Mouse (Mus musculus) frontal cortex, postnatal 36 days (tissue): ENCODE measurements at regions not wholly inside any gene's neighbourhood (a gene's known extent, or its start where the extent isn't known, plus 50 kb on each side); places are given as distances from the start of the nearest gene placed in this dataset.

Experiments used
- DNase-seq, 2 experiments: peaks; one replicate each; pipeline ENCODE4 v3.0.0; 2022; ENCODE audit warnings: low spot score in 2 of 2

DNA sequence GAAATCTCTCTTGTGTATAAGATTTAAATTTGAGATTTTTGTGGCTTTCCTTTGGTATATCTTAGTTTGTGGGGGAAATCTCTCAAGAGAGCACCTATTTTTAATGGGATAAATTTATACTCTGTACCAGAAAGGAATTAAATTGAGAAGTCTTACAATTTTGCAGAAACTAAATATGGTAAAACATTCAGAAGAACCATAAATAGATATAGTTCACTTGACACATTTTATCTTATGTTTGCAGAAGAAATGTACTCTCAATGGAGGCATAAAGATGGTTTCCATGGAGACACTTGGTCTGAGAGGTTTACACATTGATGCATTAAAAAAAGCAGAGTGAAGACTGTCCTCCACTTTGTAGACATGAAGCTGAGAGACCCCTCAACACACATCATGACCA lies 86.9 kb downstream of the Ndufa10 start:
- no peak for DNase-seq

DNA sequence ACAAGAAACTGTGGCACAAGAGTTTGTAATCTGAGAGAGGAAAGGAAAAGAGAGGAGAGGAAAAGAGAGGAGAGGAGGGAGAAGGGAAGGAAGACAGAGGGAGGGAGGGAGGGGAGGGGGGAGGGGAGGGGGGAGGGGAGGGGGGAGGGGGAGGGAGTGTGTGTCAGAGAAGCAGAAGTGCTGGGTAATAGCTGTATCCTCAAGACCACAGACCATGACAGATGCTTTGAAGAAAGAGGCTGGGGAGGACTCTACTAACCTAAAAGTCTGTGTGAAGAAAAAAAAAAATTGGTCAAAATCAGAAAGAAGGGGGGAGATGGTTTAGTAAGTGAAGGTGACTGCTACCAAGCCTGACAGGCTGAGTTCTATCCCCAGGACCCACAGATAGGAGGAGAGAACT lies 88.7 kb downstream of the Ndufa10 start:
- DNase-seq, result no peak

DNA sequence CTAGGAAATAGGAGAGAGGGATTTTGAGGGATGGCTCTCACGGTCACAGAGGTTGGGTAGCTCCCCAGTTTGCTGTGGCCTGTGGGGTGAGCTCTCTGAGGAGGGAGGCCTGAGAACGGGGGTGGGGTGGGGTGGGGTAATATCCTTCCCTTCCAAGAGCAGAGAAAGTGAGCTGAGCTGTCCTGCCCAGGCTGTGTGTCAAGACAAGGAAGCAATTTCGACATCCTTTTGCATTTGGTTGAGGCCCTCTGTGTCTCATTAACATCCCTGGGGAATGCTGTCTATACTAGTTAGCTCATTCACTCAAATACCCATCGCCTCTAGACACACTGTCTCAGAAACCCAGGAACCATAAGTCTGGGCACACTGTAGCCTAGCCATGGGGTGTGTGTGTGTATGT lies 89.9 kb downstream of the Ndufa10 start:
- no peak for DNase-seq

DNA sequence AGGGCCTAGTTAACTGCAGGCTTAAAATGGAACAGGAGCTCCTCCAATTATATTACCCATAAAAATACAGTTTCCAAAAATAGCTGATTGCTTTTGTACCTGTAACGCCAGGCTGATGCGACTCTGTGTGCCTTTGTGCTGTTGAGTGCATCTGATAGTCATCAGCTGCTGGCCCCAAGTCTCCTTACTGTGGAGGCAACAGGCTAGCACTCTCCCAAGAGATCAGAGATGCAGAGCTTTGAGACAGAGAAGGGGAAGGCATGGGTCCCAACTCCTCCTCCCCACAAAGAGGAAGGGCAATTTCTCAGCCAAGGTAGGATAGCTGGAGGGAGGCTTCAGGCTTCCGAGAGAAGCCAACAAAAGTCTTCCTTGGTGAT lies 94.2 kb downstream of the Ndufa10 start:
- DNase-seq, result no peak

DNA sequence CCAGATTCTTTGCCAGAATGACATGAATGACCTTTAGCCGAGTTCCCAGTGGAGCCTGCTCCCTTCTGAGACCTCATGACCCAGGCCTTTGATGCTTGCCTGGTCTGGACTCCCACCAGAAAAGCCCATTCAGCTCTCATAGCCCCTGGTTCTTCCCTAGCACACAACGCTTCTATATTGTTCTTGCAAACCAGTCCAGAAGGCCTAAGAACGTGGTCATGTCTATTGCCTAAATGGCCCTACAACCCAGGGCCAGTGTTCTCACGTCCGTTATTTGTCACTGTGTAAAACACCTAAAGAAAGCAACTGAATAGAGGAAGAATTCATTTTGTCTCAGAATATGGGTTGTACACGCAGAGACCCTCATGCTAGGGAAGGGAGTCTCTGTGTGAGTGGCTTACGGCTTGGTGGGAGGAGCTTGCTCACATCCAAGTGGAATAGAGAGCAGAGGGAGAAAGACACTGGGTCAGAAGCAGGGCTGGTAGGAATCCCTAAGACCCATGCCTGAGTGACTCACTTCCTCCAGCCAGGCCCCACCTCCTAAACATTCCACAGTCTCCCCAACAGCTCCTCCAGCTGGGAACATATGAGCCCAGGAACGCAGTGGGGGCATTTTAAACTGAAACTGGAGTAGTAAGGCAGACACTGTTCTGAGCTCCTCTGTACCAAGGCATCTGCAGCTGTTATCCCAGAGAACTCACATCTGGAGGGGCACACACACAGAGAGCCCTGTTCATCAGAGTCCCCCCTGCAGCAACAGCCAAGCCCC lies 94.7 kb downstream of the Ndufa10 start:
- peak in 1 of 2 experiments; percentile 26 for DNase-seq

DNA sequence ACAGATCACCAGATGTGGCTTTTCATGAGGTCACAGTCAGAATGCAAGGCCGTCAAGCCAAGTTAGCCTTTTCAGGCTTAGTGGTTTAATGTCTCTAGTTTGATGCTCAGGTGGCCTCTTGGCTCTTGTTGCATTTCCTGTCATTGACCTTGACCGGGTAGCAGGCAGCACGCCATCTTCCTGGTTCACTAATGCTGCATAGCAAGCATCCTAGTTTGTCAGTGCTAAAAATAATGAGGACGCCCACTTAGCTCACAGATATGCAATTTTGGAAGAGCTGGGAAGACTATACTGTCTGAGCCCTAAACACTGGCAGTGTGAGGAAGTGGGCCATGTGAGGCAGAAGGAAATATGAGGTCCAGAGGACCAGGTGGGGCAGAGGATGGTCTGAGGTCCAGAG lies 97.2 kb downstream of the Ndufa10 start:
- DNase-seq, result peak in 1 of 2 experiments; percentile 75

DNA sequence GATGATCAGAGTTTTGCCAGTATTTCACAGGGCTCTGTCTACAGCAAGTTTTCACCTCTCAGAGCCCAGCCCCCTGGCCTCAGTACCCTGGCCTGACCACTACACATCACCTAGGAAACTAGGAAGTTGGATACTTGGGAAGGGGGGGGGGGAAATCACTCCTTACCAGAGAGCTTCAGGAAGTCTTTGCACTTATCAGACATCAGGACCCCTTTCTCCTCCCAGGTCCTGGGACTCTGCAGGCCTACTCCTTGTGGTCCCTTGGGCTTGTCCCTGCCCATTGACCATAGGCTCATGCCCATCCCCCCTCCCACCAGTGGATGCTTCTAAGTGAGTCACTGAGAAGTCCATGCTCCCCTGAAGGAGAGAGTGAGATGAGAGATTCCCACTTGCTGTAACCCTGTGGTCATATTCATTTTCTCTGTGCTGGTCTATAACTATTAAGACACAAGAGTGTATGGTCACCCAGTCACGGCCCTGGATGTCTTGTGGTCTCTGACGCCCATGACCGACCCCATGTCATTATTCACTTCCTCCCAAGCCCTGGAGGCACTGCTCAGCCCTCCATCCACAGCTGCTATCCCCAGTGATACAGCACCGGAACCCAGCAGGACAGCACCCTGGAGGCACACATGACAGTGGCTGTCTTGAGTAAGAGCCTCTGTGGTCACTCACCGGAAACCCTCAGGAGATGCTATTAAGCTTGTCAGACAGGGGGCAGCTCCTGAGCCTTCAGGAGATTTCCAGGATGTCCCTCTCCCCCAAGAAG lies 101.3 kb downstream of the Ndufa10 start:
- DNase-seq, result no peak

DNA sequence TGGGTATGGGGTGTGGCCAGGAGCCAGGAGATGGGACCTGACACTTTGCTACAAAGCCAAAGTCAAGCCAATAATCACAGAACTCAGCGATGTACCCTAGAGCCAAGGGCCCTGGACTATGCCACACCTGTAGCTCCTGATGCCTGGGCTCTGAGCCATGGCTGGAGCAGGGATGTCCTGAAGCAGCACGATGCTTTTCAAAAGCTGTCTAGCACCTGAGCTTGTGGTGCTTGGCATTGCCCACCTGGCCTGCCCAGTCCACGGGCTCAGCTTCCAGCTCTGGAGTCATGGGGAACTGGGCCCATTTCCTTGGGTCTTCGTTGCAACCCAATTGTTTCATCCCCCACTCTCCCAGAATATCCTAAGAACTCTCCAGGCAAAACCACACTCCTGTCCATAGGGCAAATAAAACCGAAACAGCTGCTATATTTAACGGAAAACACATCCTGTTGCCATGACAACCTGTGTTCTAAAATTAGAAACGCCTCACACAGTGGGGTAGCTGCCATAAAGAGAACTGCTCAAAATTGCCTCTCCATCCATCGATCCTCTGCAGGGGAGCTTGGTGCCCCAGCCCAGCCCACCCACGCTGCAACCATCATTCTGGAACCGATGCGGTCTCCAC lies 102.2 kb downstream of the Ndufa10 start:
- peak in 1 of 2 experiments; percentile 84 for DNase-seq

DNA sequence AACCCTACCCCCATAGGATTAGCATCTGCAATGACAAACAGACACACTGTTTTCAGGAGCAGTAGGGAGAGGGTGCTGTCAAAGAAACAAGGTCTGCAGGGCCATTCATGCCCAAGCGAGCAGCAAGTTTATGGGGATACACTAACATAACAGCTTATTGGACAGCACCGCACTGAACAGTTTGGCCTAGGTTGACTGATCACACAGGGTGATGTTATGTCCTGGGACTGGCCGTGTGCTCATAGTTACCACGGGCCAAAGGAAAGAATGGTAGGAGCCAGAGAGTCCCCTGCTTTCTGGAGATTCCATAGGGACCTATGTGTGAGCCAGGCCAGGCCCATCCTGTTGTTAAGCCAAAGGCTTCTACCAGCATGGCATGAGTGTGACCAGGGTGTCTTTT lies 102.8 kb downstream of the Ndufa10 start:
- DNase-seq, result no peak

DNA sequence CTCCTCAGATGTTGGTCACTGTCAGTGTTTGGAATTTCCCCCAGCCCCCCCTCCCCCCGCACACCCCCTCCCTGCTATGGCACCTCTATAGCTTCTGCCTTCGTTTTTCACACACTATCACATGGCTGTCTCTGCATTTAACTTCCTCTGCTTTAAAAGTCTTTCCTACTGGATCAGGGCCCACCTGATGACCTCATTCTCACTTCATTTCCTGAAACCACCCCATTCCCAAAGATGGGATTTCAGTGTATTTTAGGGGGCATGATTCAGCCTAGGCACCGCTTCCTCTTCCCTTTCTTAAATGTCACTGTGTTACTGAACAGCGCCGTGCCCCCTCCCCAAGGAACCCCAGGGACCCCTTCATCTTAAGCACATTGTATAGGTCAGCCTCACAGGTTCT lies 103.7 kb downstream of the Ndufa10 start:
- peak in 1 of 2 experiments; percentile 64 for DNase-seq

DNA sequence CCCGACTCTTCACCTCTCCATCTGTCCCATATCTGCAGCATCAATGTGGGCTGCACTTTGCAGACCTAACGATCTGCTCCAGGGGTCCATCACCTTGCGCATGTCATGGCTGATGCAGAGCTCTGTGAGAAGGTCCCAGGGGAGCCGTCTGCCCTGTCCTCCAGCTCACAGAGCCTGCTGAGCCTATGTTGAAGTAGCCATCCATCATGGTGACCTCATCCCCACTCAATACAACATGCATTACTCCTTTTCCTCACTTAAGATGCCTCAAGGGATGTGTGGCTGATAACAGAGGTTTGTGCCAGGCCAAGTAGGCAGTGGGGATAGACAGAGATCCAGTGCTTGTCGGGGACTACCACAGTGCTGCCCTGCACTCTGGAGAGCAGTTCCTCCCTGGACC lies 107.4 kb downstream of the Ndufa10 start:
- DNase-seq, result no peak

DNA sequence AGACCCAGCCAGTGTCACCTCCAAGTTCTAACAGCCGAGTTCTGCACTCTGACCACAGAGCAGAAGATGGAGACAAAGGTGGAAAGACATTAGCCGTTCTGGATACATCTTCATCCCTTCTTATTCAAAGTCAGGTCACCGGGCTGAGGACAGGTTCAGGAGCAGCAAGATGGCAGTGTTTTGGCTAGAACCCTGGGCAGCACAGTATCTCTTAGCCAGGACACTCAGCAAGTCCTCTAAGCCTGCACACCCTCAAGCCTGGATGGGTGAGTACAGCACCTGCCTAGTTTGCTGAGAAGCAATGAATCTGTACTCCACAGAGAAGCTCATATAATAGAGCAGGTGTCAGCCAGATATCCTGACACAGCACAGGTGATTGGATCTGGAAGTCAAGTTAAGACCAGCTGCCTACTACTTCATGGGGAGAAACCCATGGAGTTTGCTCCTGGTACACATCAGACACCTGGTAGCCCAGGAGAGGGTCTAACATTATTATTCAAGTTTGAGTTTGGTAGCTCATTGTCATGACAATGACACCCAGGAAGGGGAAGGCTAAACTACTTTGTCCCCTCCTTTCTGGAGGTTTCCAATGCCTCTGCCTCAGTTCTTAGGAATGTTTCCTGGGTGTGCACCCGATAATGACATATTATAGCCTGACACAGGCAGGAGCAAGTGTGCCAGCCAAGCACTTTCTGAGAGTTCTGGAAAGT lies 108.1 kb downstream of the Ndufa10 start:
- no peak for DNase-seq

DNA sequence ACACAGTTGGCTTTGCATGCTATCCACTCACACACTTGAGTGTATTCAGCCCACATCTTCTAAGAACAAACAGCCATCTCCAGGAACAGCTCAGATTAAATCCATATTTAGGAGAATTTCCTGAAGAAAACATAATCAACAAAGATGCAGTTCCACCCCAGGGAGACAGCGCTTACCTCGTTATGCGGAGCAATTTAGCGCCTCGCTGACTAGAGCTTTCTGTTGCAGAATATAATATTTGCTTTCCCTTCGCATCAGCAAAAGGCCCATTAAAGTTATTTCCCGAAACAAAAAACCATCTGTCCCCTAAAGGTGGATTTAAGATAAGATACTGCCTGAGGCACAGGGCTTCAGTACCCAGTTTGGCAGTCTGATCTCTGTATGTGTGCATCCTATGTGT lies 112.0 kb downstream of the Ndufa10 start:
- no peak for DNase-seq

DNA sequence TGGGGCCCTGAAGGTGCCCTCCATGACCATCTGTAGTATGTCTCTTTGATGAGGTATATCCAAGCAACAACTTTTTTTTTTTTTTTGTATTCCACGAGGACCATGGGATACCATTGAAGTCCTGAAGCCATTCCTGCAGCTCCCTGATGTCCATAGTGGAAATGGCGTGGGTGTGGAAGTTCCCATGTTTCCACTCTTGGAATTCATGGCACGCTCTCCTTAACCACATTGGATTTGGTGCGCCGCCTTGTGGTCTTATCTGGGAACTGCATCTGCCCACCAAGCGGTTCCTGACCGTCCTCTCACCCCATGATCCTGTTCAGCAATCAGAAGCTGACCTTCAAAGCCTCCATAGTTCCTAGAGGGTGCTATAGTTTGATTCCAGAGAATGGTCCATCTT lies 113.4 kb downstream of the Ndufa10 start:
- DNase-seq, result peak; percentile 64 to 75

DNA sequence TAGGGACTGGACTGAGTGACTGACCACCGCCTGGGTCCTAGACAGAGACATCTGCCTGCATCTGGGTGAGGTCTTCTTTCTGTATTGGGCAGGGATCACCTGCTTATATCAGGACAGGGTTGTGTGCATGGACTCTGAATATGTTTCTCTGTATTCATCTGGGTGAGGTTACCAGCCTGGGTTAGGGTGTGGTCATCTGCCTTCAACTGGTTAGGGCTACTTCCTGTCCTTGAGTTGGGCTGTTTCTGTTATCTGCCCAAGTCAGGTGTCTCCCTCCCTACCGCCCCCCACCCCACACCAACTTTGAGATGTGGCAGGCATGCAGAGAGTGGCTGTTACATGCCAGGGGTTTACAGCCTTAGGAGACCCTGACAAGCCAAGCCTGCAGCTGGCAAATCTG lies 114.2 kb downstream of the Ndufa10 start:
- no peak for DNase-seq

DNA sequence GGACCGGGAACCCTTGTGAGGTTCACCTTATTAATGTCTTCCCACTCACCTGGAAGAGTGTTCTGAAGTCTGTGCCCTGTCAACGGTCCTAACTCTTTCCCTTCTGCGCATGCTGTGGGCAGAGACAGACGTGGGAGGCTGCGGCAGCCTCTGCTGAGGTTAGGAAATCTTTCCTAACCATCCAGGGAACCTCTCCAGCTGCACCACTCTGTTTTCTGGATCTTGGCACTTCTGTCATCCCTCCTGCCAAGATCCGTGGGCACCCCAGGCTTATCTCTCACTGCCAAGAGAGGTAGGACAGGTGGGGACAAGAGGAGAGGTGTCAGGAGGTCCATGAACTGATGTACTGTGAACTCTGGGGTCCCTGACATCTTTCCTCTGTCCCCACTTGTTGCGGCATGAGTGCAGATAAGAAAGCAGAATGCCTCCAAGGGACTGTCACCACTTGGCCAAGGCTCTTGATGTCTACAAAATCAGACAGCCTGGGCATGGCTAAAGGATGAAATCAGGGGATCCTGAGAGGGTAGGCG lies 114.8 kb downstream of the Ndufa10 start:
- DNase-seq, result no peak

DNA sequence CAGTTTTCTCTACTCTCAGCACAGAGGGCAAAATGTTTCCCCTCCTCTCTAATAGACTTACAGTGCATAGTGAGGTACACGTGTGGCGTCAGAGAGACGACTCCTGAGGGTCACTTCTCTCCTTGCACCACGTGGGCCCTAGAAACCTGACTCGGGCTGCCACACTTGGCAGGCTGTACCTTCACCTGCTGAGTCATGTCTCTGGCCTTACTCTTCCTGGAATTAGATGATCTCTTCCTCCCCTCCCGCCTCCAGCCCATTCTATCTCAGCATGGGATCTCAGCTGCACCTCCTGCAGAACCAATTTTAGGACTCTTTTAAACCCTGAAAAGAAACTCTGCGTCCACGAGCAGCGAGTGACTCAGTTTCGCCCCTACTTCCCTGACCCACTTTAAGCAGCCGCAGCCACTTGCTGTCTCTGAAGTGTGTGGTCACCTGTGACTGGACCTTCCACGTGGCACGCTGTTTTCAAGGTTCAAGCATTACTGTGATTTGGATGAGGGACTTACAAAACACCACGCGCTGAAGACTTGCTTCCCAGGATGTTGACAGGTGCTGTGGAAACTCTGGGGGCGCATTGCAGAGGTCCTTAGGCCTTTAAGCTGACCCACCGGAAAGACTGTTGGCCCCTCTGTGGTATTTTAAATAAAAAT lies 125.2 kb downstream of the Ndufa10 start:
- DNase-seq, result no peak

DNA sequence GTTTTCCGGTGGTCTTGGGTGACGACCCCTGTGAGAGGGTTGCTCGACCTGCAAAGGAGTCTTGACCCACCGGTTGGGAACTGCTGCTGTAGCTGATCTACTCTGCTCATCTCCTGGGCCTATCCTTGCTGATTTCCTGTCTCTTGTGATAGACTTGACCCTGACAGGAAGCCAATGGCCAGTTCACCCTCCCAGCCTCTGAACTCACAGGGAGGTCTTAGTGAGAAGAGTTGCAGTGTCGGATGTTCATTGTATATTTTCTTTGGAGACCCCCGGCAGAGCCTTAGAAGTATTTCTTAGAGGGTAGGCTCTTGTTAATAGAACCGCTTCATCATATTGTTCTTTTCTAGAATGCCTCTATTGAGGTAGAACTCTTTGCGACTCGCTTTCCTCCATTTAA lies 126.0 kb downstream of the Ndufa10 start:
- no peak for DNase-seq

DNA sequence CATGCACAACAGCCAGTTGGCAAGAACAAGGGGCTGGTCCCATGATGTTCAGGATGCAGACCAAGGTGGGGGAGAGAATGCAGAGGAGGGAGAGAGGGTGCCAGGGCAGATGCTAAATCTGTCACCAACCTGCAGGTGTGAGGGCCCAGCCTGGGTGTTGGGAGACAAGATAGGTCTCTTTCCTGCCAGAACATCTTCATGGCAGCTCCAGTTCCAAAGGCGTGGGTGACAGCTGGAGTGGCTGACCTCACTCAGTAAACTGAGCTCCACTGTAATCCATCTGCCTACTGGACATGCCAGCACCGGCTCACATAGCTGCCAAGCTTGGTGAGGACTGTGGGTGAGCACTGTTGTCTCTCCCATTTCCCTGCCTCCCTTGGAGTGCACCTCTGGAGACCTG lies 129.9 kb downstream of the Ndufa10 start:
- DNase-seq, result peak in 1 of 2 experiments; percentile 31

DNA sequence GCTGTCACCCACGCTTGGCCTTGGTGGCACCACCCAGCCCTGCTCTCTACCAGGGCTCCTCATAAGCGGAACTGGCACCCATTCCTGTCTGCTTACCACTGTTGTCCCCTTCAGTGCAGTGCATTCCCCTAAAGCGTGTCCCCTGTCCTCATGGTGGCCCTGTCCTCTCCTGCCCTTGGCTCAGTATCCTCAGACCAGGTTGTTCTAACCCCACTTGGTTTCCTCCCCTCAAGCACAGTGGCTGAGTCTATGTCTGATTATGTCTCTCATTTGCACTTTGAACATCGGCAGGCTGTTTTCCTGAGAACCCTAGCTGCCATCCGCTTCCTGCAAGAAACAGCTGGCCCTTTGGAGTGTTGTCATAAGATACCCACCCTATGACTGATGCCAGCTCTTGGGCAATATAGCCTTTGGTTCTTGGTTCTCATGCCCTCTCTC lies 130.5 kb downstream of the Ndufa10 start:
- no peak for DNase-seq

DNA sequence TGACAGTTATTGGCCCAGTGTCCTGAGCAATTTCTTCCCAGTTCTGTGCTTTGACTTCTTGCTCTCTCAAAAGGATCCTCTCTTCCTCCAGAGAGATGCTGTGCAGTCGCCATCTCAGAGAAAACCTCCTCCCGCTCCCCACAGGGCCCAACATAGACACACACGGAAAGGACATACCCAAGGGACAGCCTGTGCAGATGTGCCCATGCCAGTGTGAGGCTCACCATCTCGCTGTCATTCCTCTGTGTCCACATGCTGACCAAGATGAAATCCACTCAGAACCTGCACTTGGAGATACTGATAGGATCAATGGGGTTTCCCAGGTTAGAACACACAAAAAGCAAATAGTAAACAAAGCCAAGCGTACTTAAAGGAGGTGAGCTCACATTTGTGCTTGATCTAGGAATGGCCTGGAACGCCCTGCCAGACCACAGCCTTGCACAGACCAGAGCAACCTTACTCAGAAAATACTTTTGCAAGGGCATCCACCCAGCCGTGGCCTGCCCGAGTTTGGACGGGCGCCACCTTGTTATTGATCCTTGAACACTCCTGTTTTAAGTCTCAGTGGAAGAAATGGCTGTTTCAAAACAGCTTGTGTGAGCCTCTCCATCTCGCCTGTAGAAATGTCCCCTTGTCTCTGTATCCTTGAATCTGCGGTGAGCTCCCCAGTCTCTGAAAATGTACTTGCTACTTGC lies 131.7 kb downstream of the Ndufa10 start:
- no peak for DNase-seq
